Mouse (Mus musculus) adrenal gland, postnatal 25 days (tissue): ENCODE results near the gene Gpcpd1. TPM values are rescaled to one million over a fixed set of nuclear protein-coding genes. Genes with fewer than 3 reads are reported as not detected.
A peak's percentile ranks its signal among the peaks of the same experiment; 100 is the strongest.
"Not testable (repeated sequence)": the region's sequence is repeated elsewhere in the genome, so short reads cannot be mapped to it uniquely, and the experiment has no call there.

ENCODE experiments used
- DNase-seq: peaks from one replicate; pipeline ENCODE4 v3.0.0; 2021; ENCODE audit warnings: mixed read lengths
- long read RNA-seq: library from polyadenylated mRNA; stranded (forward); transcript quantifications from one replicate; pipeline ENCODE4 v2.0.0, GENCODE M21; 2021
- total RNA-seq: library from RNA; stranded (reverse); gene quantifications from 2 replicates; pipeline ENCODE4 v1.2.3, GENCODE M21; 2021

Gene Gpcpd1
- 40.1 and 57.3 TPM in 2 replicates for total RNA-seq
- long read RNA-seq, transcript Gpcpd1-205 (20 exons, 3,703 nt), result minor isoform, 6 of 31 reads
- long read RNA-seq, transcript Gpcpd1-202 (20 exons, 3,686 nt), result major isoform, 17 of 31 reads
- long read RNA-seq, partial matches to known transcripts, result 4 of 31 reads
- long read RNA-seq, other reads (novel, unspliced or antisense), result 4 of 31 reads

DNA sequence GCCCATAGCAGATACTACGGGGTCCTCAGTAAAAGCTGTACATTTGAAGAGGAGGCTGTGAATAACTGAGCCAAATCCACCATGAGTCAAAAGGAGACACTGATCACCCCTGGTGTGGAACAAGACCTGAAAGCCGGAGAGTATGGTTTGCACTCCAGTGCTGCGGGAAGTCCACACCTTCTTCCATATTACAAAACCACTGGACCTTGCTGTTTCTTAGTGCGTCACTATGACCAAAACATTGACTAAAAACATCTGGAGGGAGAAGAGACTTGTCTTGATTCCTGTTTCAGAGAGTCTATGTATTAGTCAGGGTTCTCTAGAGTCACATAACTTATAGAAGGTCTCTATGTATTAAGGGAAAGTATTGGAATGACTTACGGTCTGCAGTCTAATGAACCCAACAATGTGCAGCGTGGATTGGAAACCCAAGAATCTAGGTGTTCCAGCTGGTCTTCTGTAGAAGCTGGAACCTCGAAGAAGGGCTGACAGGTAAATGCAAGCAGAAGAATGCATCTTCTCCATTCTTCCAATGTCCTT is at the start of gene Gpcpd1:
Gene Gpcpd1 (minus strand): TSS at position 490 of the 540 bp plus-strand sequence.
- no peak for DNase-seq

DNA sequence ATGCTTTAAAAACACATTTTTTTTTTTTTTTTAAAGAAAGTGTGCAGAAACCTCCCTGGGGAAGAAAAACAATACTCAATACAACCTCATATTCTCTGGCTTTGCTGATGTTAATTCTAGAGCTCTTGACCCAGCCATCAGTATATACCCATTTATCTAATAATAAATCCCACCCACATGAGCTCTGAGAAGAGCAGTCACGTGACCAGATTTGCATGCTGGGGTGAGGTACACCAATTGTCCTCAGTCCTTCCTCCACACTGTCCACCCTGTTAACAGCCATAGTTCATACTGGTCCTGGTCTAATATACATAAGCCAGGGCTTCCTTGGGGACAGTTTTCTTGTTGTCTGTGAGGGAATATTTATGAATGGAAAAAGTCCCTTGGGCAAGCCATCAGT is 49.0 kb upstream of the Gpcpd1 start:
- DNase-seq, result no peak

DNA sequence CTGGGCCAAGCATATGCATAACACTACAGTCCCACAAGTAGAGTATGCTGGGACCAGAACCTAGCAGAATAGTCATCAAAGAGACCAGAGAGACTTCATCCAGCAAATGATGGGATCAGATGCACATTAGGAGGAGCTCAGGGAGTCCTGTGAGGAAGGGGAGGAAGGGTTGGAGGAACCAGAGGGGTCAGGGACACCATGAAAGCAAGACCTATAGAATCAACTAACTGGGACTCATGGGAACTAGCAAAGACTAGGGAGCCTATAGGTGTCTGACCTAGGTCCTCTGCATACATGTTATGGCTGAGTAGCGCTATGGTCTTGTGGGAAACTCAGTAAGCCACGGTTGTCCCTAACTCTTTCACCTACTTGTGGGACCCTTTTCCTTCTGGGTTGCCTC is 41.1 kb upstream of the Gpcpd1 start:
- DNase-seq, result no peak

DNA sequence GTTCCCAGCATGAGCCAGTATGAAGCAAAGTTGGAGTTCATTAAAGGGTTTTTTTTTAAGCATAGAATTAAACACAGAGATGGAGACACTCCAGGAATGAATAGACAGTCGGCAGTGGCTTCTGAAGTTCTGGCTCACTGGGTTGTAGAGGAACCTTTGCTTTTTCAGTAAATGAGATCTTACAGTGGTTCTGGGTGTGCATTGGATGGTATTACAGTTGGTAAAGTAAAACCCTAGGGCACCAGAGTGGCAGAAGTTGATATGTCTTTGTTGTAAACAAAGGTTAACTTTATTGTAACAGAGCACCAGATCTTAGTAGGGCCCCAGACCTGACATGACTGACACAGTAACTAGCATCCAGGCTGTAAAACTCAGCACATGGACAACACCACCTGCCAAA is 35.6 kb upstream of the Gpcpd1 start:
- no peak for DNase-seq

DNA sequence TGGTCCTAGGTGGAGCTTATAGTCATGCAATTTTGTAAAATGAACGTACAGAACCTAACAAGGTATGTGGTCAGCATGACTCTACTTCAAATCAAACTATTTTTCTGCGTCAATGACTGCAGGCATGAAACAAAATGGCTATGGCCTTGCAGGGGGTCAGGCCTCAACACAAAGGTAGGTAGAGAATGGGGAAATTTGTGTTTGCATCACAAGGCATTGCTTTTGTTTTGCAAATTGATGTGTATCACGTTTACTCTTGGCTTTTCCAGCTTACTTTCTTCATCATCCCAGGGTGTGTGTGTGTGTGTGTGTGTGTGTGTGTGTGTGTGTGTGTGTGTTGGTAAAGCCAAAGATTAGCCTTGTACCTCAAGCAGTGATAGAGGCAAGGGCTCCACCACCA is 30.2 kb upstream of the Gpcpd1 start:
- DNase-seq, result no peak

DNA sequence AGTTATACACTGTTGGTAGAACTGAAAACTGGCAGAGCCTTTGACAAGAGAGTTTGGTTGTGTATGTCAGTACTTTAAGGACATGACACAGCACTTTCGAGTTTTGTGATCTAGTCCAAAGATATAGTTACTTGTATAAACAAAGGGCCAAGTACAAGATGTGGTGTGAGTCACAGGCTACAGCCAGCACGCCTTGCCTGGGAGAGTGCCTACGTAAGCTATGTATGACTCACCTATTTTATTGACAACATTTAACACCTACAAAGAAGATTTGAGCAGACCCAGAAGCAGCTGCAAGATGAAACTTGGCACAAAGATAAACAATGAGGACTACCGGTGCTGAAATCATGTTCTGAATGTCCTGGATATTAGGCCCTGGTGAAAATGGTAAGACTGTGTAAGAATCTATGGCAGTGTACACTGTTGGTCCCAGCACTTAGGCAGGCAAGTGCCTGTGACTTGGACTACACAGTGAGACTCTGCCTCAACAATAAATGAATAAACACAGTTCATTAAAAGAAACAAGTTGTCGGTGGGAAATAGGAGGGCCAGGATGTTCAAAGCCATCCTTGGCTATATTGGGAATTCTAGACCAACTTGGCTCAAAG is 26.2 kb upstream of the Gpcpd1 start:
- DNase-seq, result no peak

DNA sequence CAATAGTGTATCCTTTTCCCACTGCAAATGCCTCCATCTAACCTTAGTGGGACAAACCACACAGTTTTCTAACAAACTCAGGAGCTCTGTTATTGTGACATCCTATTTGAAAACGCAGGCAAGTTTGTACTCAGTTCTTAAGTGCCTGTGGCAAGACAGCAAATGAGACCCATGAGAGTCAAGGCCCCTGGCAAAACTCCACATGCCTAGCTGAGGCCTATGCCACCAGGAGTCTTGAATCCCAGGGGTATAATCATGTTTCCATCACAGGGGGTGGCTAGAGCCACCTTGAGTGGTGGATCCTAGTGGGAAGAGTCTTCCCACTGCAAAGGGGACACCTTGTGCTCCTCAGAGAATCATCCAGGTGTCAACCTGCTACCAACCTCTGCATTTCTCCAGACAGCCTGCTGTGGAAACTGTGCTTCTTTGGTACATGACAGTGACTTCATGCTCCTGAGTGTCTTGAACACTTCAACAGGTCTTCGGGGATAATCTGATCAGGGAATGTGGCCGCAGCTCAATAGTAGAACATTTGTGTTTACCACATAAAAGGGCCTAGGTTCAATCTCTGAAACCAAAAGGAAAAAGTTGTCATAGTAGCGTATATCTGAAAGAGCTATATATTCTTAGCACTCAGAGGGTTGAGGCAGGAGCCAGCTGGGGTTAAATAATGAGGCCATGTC is 24.2 kb upstream of the Gpcpd1 start:
- DNase-seq, result no peak

DNA sequence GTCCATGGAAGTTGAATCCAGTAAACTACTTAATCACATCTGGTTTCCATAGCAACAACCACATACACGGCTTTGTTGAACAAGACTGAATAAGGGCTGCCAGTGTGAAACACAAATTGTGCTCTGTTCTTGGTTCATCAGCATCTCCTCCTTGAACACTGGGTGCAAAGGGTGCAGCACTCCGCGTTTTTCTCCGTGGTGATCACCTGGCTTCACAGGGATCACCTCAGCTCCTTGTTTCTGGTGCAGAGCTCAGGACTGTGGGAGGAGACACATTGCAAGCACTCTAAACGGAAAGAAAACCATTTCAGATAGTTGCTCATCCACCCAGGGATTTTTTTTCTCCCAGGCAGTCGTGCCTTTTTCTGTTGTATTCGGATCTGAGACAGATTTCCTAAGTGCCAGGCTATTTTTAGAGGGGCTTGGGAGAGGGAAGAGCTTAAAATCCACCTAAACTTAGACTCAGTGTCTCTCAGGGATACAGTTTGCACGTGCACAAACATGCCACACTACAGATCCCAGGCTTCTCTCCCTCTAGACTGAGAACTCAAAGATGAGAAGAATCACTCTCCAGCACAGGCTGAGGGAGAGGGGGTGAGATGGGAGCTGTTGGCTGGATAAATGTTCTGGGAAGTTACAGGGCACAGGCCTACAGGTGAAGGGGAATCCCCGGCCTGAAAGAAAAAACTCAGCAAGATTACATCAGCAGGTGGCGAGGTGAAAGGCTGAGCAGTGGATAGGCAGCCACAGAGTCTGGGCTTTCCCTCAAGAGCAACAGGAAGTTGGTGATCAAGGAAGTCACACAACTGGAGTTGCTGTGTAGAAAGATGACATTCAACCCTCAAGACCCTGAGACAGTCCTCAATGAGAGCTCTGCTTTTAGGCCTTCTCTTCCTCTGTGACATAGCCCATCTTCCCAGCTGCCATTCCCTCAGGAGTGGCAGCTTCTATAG is 19.9 kb upstream of the Gpcpd1 start:
- no peak for DNase-seq

DNA sequence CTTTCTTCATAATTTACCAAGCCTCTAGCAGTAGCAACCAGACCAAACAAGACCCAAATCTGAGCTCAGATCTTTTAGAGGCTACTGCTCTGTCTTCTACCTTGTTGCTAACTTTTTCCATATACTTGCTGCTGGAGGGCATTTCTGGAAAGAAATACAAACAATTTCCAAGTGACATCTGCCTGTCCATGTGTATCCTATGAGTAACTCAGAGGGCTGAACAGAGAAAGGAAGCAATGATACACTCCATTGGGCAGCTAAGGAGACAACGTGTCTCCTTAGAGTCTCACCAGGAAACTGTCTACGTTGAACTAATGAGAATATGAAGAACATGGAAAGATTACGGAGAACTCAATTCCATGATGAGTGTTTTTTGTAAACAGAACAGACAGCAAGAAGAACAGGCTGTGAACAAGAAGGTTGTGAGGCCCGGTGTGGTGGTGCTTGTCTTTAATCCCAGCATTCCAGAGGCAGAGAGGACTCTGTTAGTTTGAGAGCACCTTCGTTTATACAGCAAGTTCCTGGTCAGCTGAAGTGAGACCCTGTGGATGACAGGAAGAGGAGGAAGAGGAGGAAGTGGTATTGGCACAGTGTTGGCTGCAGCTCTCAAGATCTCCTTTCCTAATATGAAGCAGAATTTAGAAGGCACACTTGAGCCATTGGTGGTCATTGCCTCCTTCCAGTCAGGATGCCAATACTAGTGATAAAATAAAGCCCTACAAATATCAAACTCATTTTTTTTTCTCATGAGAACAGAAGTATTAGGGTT is 18.4 kb upstream of the Gpcpd1 start:
- DNase-seq, result no peak

DNA sequence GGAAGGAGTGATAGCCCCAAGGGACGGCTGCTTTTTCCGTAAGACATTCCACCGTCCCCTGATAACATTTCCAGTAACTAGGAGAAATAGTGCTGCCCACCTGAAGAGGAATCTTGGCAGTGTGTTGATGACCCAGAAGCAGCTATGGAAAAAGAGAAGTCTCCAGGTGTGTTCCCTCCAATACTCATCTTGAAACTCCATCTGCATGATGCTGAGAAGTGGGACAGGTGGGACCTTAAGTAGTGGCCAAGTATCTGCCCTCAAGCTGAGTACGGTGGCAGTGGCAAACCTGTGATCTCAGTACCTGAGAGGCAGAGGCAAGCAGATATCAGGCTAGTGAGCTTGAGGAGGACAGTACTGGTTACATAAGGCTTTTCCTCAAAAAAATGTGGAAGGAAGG is 17.4 kb upstream of the Gpcpd1 start:
- no peak for DNase-seq

DNA sequence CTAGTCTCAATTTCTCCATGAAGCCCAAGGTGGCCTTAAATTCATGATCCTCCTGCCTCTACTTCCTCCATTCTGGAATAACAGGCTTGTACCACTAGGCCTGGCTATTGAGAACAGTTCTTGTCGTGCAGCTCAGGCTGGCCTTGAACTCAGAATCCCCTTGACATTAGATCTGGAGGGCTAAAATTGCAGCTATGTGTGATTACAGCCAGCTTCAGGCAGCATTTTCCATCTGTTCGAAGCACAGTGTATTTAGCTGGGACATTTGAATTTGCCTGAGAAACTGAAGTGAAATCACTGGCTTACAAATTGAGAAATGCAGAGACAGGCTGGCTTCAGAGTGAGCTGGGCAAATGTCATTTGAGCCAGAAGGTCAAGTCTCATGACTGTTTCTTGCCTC is 16.2 kb upstream of the Gpcpd1 start:
- no peak for DNase-seq

DNA sequence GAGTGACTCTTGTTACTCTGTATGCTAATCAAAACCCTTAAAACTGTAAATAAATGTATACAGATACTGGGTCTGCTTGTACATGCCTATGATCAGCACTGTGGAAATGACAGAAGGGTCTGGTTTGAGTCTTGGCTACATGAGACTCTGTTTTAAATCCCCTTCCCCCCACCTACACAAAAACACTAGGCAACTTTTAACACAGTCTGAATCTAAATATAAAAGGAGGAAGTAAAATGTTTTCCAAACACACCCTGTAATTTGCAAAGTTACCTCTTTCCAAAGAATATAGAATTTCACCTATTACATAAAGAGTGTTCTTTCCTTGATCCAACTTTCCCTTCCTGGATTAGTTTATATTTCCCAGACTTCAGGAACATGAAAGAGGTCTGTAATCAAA is 14.2 kb upstream of the Gpcpd1 start:
- DNase-seq, result no peak

DNA sequence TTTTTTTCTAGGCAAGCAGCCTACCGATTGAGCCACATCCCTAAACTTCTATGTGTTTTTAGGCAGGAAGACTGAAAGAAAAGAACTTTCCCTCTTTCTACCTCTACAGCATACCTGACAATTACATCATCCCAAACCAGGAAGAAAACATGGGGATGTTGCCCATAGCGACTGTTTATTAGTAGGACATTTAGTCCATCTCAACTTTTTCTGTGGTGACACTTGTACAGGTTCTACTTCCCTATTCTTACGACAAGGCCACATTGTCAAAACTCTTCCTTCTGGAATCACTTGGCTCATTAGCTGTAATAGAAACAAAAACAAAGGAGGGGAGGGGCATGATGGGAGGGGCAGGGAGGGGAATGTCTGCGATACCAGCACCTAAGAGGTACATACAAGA is 12.6 kb upstream of the Gpcpd1 start:
- no peak for DNase-seq

DNA sequence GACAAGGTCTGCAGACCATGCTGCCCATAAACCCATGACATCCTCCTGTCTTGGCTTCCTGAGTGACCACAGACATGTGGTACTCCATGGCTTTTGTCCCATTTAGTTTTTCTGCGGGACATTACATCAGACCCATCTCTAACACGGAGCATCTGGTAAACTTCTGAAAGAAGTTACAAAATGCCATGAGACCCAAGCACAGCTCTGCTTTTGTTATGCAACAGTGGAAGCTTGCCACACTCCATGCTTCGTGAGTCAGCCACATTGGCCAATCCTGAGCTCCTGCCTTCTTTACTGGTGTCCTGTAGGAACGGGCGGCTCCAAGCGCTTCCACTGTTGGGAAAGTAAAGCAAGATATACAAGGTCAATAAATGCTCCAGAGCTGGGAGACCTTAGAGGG is 11.6 kb upstream of the Gpcpd1 start:
- DNase-seq, result peak; percentile 48

DNA sequence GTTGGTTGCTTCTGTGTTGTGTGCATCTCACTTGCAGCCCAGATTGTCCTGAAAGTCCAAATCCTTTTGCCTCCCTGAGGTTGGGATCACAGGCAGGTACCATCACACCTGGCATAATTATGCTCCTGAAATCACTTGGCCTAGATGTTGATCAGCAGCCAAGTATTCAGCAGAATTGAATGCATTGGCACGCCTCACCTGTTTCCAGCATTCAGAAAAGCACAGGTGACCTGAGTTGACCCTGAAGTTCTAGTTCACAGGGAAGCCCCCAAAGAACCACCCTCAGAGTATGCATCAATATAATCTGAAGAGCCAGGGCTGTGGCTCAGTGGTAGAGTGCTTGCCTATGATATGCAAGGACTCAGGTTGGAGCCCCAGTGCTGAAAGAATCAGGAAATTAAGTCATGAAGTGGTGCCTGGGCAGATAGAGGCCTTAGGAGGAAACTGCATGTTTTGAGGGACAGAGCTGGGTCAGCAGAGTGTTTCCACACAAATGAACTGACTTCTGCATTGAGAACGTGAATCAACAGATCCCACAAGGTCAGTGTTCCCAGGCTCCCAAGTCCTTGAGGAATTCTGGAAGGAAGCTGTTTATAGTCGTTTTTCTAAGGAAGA is 10.4 kb upstream of the Gpcpd1 start:
- no peak for DNase-seq

DNA sequence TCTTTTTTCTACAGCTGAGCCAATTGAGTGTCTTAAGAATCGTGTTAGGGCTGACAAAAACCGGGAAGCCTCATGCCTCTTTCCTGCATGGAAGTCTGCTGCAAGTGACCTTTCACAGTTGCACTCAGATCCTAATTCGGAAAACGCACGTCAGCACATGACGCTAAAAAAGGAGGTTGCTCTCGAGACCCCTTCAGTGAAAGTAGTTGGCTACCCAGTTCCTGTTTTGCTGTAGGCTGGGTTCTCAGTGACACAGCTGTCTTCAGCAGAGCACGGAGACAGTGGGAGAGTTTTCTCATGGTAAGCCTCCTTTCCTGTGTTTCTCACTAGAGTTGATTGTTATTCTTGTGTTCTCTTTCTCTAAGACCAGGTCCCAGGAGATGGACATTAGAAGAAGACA is 9.7 kb upstream of the Gpcpd1 start:
- no peak for DNase-seq

DNA sequence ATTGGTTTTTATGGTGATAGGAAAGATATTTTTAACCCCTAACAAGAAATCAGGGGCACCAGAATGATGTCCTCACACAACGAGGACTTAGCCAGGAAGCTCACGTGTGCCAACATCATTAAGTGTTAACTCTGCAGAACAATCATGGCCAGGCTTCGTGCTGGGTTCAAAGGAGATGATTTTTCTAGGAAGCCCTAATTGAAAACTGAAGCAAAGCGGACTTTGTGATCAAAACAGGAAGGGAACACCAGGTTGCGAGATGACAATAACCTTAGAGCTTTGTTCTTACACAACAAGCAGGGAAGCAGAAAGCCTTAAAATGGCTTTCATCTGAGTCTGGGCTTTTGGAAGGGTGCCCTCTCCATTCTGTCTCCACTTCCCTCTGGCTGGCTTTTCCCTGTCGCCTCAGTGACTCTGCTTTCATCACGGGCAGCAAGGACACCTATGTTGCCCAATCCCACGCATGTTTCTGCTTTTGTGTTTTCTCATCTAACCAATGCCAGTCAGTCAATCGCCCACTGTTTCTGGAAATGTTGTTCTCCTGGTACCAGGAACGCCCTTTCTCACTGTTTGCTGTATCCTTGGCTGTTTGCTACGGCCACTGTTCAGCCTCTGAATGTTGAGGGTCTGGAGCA is 8.2 kb upstream of the Gpcpd1 start:
- no peak for DNase-seq

DNA sequence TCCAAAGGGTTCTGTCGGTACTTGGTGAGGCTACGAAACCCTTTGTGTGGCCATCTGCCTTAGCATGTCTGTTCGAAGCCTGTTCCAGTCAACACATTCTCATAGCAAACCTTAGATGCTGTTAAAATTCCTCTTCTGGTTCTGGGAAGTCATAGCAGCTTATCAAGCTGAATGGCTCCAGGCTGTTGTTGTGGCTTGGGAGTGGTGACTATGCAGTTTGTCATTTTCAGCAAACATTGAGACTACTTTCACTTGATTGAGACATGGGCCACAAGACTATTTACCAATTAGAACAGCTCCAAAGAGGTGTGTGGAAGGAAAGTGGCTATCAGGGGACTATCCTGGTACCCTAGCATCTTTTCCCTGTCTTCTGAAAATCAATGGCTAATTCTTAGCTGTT is 4.6 kb upstream of the Gpcpd1 start:
- no peak for DNase-seq

DNA sequence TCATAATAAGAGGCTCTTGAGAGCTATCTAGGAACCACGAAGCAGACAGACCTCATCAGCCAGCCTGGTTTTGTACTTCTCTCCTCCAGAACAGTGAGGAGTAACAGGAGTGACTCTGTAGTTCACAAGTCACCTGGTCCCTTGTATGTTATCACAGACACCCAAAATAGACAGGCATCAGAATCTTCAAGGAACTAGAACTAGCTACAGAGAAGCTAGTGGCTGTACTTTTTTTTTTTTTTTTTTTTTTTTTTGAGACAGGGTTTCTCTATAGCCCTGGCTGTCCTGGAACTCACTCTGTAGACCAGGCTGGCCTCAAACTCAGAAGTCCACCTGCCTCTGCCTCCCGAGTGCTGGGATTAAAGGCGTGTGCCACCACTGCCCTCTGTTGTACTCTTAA is 4.0 kb upstream of the Gpcpd1 start:
- not testable (repeated sequence) for DNase-seq

DNA sequence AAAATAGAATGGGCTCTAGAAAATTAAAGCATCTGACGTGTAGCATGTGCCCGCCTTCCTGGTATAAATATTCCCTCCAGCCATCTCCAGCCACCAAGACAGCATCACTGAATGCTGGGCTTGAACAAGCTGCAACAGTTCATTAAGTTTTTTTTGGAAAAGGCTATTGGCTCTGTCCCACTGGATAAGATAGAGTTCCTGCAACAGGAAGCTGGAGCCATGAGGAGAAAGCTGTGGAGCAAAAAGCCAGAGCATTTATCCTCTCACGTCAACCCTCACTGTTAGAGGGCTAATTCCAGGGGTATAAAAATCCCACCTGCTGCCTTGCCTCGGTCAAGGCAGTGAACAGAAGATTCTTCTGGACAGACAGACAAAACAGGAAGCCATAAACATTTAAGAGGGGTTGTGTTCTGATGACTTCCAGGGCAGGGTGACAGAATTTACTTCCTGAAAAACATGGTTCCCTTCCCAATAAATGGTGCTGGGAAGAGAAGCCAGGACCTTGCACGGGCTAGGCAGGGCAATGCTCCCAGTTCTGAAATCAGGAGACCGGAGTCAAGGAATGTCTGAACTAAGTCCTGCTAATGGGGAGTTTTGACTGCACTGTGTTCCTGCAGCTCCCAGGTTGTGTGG is 2.5 kb upstream of the Gpcpd1 start:
- no peak for DNase-seq
